In the genomic region with DNA sequence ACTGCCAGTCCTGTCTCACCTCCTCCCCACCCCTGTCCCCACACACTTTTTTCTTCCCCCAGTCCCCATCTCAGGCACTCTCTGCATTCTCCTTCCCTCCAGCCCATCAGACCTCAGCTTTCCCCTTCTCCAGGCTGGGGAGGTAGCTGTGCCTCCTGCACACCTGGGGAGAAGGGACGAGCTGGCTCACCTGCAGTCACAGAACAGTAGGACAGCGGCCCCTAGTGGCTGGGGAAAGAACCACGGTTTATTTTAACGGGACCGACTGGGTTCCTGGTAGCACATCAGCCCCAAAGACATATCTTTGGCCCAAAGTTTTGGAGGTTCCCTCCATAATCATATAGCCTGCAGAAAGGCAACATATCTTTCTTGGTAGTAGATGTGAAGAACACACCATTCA, we compare ENCODE assay signal across 9 mouse cellular contexts. TPM values are rescaled to one million over a fixed set of nuclear protein-coding genes. Genes with fewer than 3 reads are reported as not detected.
DNase-seq lines count a peak whose midpoint lies in the region; ATAC-seq and TF ChIP-seq lines count a peak whose summit lies in the region.
"Had no signal": no experiment of that assay in that cellular context is flagged by ENCODE, and none has a peak within 500 bp of the region (broad histone marks: within the 10 kb centered on the region; RNA-seq: fewer than 3 reads in every experiment).

No protein-coding gene starts in this region.

- H3K4me2 ChIP-seq in midbrain, embryonic 15.5 days: no peak overlapping the region
- no peak overlapping the region for H3K4me2 ChIP-seq in liver, embryonic 14.5 days (ENCODE audit: low read depth)

- H3K9me3 ChIP-seq in midbrain, embryonic 10.5 days (replicated peaks): no peaks in the 10 kb centered on the region
- no peaks in the 10 kb centered on the region for H3K9me3 ChIP-seq in midbrain, embryonic 15.5 days
- no peaks in the 10 kb centered on the region for H3K9me3 ChIP-seq in liver, embryonic 14.5 days (ENCODE audit: control insufficient read depth, low read length)

- peaks cover 66% of the 10 kb centered on the region for H3K27me3 ChIP-seq in midbrain, embryonic 10.5 days (ENCODE audit: low read depth, poor library complexity, severe bottlenecking)
- H3K27me3 ChIP-seq in midbrain, embryonic 15.5 days (replicated peaks): peaks cover 12% of the 10 kb centered on the region
- H3K27me3 ChIP-seq in liver, embryonic 14.5 days (ENCODE audit: control insufficient read depth, insufficient read depth, low read length): peaks cover 11% of the 10 kb centered on the region

- peak; percentile 95 for TF ChIP-seq CTCF in liver, embryonic 14.5 days (IDR thresholded peaks at IDR 0.05; ENCODE audit: low read depth)

- WGBS in midbrain, embryonic 10.5 days: 3% methylated on average over 5 of the region's 5 CpGs
- 2% methylated on average over 5 of the region's 5 CpGs for WGBS in midbrain, embryonic 15.5 days
- under 1% methylated on average over 5 of the region's 5 CpGs for WGBS in liver, embryonic 14.5 days (ENCODE audit: insufficient replicate concordance)

- ATAC-seq in midbrain, embryonic 15.5 days (replicated peaks): no peak
- ATAC-seq in common myeloid progenitor, adult 5-6 weeks (replicated peaks; ENCODE audit: low read depth, poor library complexity, severe bottlenecking): 0 out of 2 replicates have a peak, but pooled peaks have one; percentile 33
- no peak for ATAC-seq in liver, embryonic 14.5 days (ENCODE audit: insufficient read depth)

- peak; percentile 65 for DNase-seq in midbrain, embryonic 10.5 days (ENCODE audit: low spot score)
- peak; percentile 79 for DNase-seq in T-cell, adult 2 months (ENCODE audit: low spot score)
- peak; percentile 92 for DNase-seq in induced T-regulatory cell, adult 2 months (ENCODE audit: low read depth)
- peak in 2 of 3 experiments; percentile 37 to 51 for DNase-seq in liver, embryonic 14.5 days (ENCODE audit: low read depth in 3 of 3, low spot score in 3 of 3)
- DNase-seq in right cerebral cortex, postnatal 14 days: peak; percentile 78
- DNase-seq in urinary bladder, postnatal 14 days (ENCODE audit: low spot score): peak; percentile 84

- no peak overlapping the region for H3K9ac ChIP-seq in midbrain, embryonic 15.5 days
- H3K9ac ChIP-seq in liver, embryonic 14.5 days (replicated peaks): no peak overlapping the region

- no peak overlapping the region for H3K4me3 ChIP-seq in midbrain, embryonic 10.5 days
- H3K4me3 ChIP-seq in midbrain, embryonic 15.5 days: no peak overlapping the region
- no peak overlapping the region for H3K4me3 ChIP-seq in liver, embryonic 14.5 days (ENCODE audit: insufficient read depth in 1 of 2, low read depth in 2 of 2, low read length in 2 of 2)
- H3K4me3 ChIP-seq: myocyte had no signal

- peaks cover 21% of the 10 kb centered on the region for H3K4me1 ChIP-seq in midbrain, embryonic 10.5 days
- H3K4me1 ChIP-seq in midbrain, embryonic 15.5 days: peaks cover 21% of the 10 kb centered on the region
- H3K4me1 ChIP-seq in liver, embryonic 14.5 days (replicated peaks; ENCODE audit: control insufficient read depth in 2 of 2, insufficient read depth in 2 of 2, low read length in 1 of 2): peaks cover 0 to 4% of the 10 kb centered on the region in 2 experiments; a peak in 1 of 4 replicates

- no peak for TF ChIP-seq EP300 in liver, embryonic 14.5 days (IDR thresholded peaks at IDR 0.05; ENCODE audit: low read depth)

- H3K36me3 ChIP-seq in midbrain, embryonic 10.5 days: no peaks in the 10 kb centered on the region
- H3K36me3 ChIP-seq in midbrain, embryonic 15.5 days (replicated peaks): no peaks in the 10 kb centered on the region
- H3K36me3 ChIP-seq in liver, embryonic 14.5 days (replicated peaks; ENCODE audit: control insufficient read depth, insufficient read depth, low read depth): no peaks in the 10 kb centered on the region

- no peak overlapping the region for H3K27ac ChIP-seq in midbrain, embryonic 10.5 days (replicated peaks)
- H3K27ac ChIP-seq in midbrain, embryonic 15.5 days: no peak overlapping the region
- H3K27ac ChIP-seq in liver, embryonic 14.5 days: no peak overlapping the region

RNA-seq across cellular contexts. Expression of gene Adgrl1, which starts 6.0 kb away (rescaled TPM):
- 8.6 and 11.3 TPM in 2 replicates for polyA plus RNA-seq in midbrain, embryonic 10.5 days (2016; fragmentation: Nextera tagmentation; extraction: Ambion mirVana)
- polyA plus RNA-seq in midbrain, embryonic 15.5 days (2015; fragmentation: Nextera tagmentation; extraction: Ambion mirVana): 67.2 and 68.0 TPM in 2 replicates
- total RNA-seq in common myeloid progenitor, adult 5-6 weeks (2017): 4.0 and 6.1 TPM in 2 replicates
- polyA plus RNA-seq in liver, embryonic 14.5 days (2012; rRNA removed): 4.5 and 6.1 TPM in 2 replicates
- polyA plus RNA-seq in liver, embryonic 14.5 days (2014; fragmentation: Nextera tagmentation; extraction: Ambion mirVana): 1.2 and 1.7 TPM in 2 replicates
